Mouse (Mus musculus) kidney, postnatal 0 days (tissue): ENCODE results near the gene Kif26b. TPM values are rescaled to one million over a fixed set of nuclear protein-coding genes. Genes with fewer than 3 reads are reported as not detected.

Experiments used
- ATAC-seq: fragments of 200-750 bp; cut with Nextera tagmentation; replicated peaks from 2 replicates; pipeline ENCODE4 v1.8.0; 2017; ENCODE audit warnings: low read depth, moderate number of reproducible peaks, moderate TSS enrichment, moderate library complexity; ENCODE audit not compliant: low FRiP score
- DNase-seq: peaks from one replicate; pipeline ENCODE4 v3.0.0-alpha.2; 2016; ENCODE audit warnings: low spot score
- H3K27ac ChIP-seq: fragments of 300-500 bp; sonication (generic); 2 replicates; pipeline ENCODE4 v1.5.1; 2014; ENCODE audit warnings: mild to moderate bottlenecking
- H3K27me3 ChIP-seq: fragments of 300-500 bp; sonication (generic); 2 replicates; pipeline ENCODE4 v1.6.1; 2014; ENCODE audit warnings: low read length, mixed read lengths; ENCODE audit not compliant: insufficient read depth
- H3K36me3 ChIP-seq: fragments of 300-500 bp; sonication (generic); 2 replicates; pipeline ENCODE4 v1.6.1; 2014; ENCODE audit warnings: low read length, mixed read lengths; ENCODE audit not compliant: insufficient read depth
- H3K4me1 ChIP-seq: fragments of 300-500 bp; sonication (generic); replicated peaks from 2 replicates; pipeline ENCODE4 v1.6.1; 2014; ENCODE audit warnings: antibody characterized with exemption, low read length, mixed read lengths; ENCODE audit not compliant: insufficient read depth
- H3K4me2 ChIP-seq: fragments of 300-500 bp; sonication (generic); 2 replicates; pipeline ENCODE4 v1.6.1; 2014; ENCODE audit warnings: mild to moderate bottlenecking, low read length, moderate library complexity, mixed read lengths
- H3K4me3 ChIP-seq: fragments of 300-500 bp; sonication (generic); replicated peaks from 2 replicates; pipeline ENCODE4 v1.5.1; 2014; ENCODE audit warnings: low read depth, low read length
- H3K9ac ChIP-seq: fragments of 300-500 bp; sonication (generic); 2 replicates; pipeline ENCODE4 v1.6.1; 2014; ENCODE audit warnings: low read depth, low read length
- H3K9me3 ChIP-seq: fragments of 300-500 bp; sonication (generic); replicated peaks from 2 replicates; pipeline ENCODE4 v1.6.1; 2016; ENCODE audit warnings: low read length, inconsistent platforms, mixed read lengths
- CTCF ChIP-seq: IDR thresholded peaks from 2 replicates; pipeline ENCODE4 v1.5.1; 2016; ENCODE audit warnings: antibody characterized with exemption, low read depth, mild to moderate bottlenecking, moderate library complexity
- WGBS: fragments of 180-500 bp; shearing (Covaris S2); extraction: QIAGEN DNeasy Blood & Tissue Kit; methylation state at CpG from one replicate; pipeline ENCODE4 v1.1.7; 2014; 5-methylcytosine and 5-hydroxymethylcytosine counted together
- polyA plus RNA-seq: library from polyadenylated mRNA; unstranded; fragments of >200 nt; fragmentation: Nextera tagmentation; extraction: Ambion mirVana; gene quantifications from 2 replicates; pipeline ENCODE4 v1.2.1, GENCODE M21; 2015

The Kif26b gene
- polyA plus RNA-seq, 1 experiment from 2014 or later = 6.4 TPM

- DNase-seq (no peak), ATAC-seq (no peak)
- Histone ChIP-seq H3K36me3 (no peaks in the 10 kb centered on the region), H3K9ac (no peak overlapping the region), H3K27me3 (no peaks in the 10 kb centered on the region), H3K27ac (no peak overlapping the region), H3K4me2 (no peak overlapping the region), H3K9me3 (no peaks in the 10 kb centered on the region), H3K4me1 (no peaks in the 10 kb centered on the region), H3K4me3 (no peak overlapping the region)
- 62% methylated on average over 19 of the region's 19 CpGs for WGBS
- no peak for TF ChIP-seq CTCF
These were observed 105.6 kb downstream of the Kif26b start for GRCm38 (mm10) chr1:178634359-178635085.

DNA sequence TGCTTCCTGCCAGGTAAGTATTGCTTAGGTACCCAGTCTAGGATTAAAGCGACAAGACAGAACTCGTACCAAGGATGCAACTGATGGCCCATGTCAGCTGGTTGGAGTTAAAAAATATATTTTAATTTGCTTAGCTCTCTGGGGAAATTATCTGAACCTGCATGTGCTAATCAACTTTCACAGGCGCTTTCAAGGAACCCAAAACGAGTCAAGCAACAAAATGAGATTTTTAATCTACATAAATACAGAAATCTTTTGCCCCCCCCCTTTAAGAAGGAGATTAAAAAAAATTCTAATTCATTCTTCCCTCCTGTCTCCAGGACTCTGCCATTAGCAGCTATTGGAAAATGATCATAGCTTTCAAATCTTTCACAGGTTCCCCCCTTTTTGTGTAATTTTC lies 106.5 kb downstream of the Kif26b start:
- H3K9me3 ChIP-seq = no peaks in the 10 kb centered on the region
- 90% methylated on average over 4 of the region's 4 CpGs for WGBS
- no peaks in the 10 kb centered on the region for H3K36me3 ChIP-seq
- H3K9ac ChIP-seq = no peak overlapping the region
- ATAC-seq (no peak), DNase-seq (no peak)
- no peaks in the 10 kb centered on the region for H3K27me3 ChIP-seq
- no peak overlapping the region for H3K27ac ChIP-seq
- no peak overlapping the region for H3K4me3 ChIP-seq
- no peaks in the 10 kb centered on the region for H3K4me1 ChIP-seq
- H3K4me2 ChIP-seq = no peak overlapping the region
- TF ChIP-seq CTCF = no peak

GRCm38 (mm10) chr1:178637293-178637692 lies 108.4 kb downstream of the Kif26b start:
- no peak for ATAC-seq
- Histone ChIP-seq H3K36me3 (no peaks in the 10 kb centered on the region), H3K27me3 (no peaks in the 10 kb centered on the region), H3K9ac (no peak overlapping the region), H3K4me3 (no peak overlapping the region), H3K4me1 (peaks cover 3% of the 10 kb centered on the region; the same call in 1 of the 2 replicates), H3K4me2 (no peak overlapping the region), H3K9me3 (no peaks in the 10 kb centered on the region), H3K27ac (no peak overlapping the region)
- no peak for TF ChIP-seq CTCF
- DNase-seq = no peak
- WGBS = 74% methylated on average over 7 of the region's 7 CpGs

- Histone ChIP-seq H3K4me1 (peaks cover 3% of the 10 kb centered on the region; the same call in 1 of the 2 replicates), H3K36me3 (no peaks in the 10 kb centered on the region), H3K9me3 (no peaks in the 10 kb centered on the region), H3K4me3 (no peak overlapping the region), H3K9ac (no peak overlapping the region), H3K27me3 (no peaks in the 10 kb centered on the region), H3K4me2 (no peak overlapping the region), H3K27ac (no peak overlapping the region)
- TF ChIP-seq CTCF = no peak
- no peak for DNase-seq
- ATAC-seq = no peak
- WGBS = 36% methylated on average over 6 of the region's 6 CpGs
These were observed 111.0 kb downstream of the Kif26b start for GRCm38 (mm10) chr1:178639951-178640350.

DNA sequence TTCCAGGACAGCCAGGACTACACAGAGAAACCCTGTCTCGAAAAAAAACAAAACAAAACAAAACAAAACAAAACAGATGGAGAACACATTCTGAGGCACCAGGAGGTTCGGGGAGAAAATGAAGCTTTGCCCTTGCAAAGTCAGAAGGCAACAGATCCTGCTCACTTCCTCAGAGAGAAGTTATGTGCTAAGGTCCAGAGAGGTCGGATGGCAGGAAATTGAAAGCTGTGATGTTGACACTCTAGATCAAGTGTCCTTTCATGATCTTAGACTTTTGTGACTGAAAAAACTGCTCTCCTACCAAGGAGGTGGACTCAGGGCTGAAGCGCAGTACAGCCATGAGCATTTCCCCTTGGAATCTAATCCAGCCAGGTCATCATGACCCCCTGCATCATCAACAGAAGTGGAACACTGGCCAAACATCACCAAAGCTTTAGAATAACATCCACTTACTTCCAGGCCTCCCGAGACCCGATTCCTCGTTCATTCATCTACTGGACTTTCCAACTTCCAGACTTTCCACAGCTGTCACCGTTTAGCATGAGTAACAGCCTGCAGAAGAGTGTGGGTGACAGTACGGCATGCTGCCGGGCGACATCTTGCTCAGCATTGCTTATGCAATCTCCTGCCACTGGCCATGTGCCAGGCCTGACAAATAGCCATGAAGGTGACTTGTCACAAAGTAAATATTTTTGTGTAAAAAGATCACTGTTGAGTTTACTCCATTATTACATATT lies 112.0 kb downstream of the Kif26b start:
- no peak for TF ChIP-seq CTCF
- Histone ChIP-seq H3K27ac (no peak overlapping the region), H3K27me3 (no peaks in the 10 kb centered on the region), H3K9me3 (no peaks in the 10 kb centered on the region), H3K4me2 (no peak overlapping the region), H3K36me3 (no peaks in the 10 kb centered on the region), H3K9ac (no peak overlapping the region), H3K4me1 (peaks cover 3% of the 10 kb centered on the region; the same call in 1 of the 2 replicates), H3K4me3 (no peak overlapping the region)
- ATAC-seq (no peak), DNase-seq (peak; percentile 76)
- WGBS = 28% methylated on average over 11 of the region's 11 CpGs

- H3K9me3 ChIP-seq = no peaks in the 10 kb centered on the region
- H3K9ac ChIP-seq = no peak overlapping the region
- no peaks in the 10 kb centered on the region for H3K27me3 ChIP-seq
- TF ChIP-seq CTCF = no peak
- WGBS = 90% methylated on average over 2 of the region's 2 CpGs
- no peak overlapping the region for H3K4me3 ChIP-seq
- H3K36me3 ChIP-seq = no peaks in the 10 kb centered on the region
- ATAC-seq (no peak), DNase-seq (no peak)
- H3K27ac ChIP-seq = no peak overlapping the region
- no peak overlapping the region for H3K4me2 ChIP-seq
- peaks cover 3% of the 10 kb centered on the region; the same call in 1 of the 2 replicates for H3K4me1 ChIP-seq
These were observed 112.9 kb downstream of the Kif26b start for GRCm38 (mm10) chr1:178641788-178642187.
